Mouse (Mus musculus) forebrain, embryonic 11.5 days (tissue): ENCODE measurements at regions not wholly inside any gene's neighbourhood (a gene's known extent, or its start where the extent isn't known, plus 50 kb on each side); places are given as distances from the start of the nearest gene placed in this dataset.
A peak's percentile ranks its signal among the peaks of the same experiment; 100 is the strongest.

Experiments
- ATAC-seq: fragments of 200-750 bp; cut with Nextera tagmentation; replicated peaks from 2 replicates; pipeline ENCODE4 v1.8.0; 2017; ENCODE audit warnings: moderate TSS enrichment; ENCODE audit not compliant: low FRiP score
- DNase-seq: peaks from one replicate; pipeline ENCODE4 v3.0.0-alpha.2; 2017; ENCODE audit warnings: low spot score
- H3K27ac ChIP-seq: fragments of 300-500 bp; sonication (generic); 2 replicates; pipeline ENCODE4 v1.5.1; 2014; ENCODE audit warnings: low read depth, low read length
- H3K27me3 ChIP-seq: fragments of 300-500 bp; sonication (generic); 2 replicates; pipeline ENCODE4 v1.6.1; 2014; ENCODE audit warnings: mild to moderate bottlenecking, low read length, mixed read lengths; ENCODE audit not compliant: control insufficient read depth, insufficient read depth
- H3K36me3 ChIP-seq: fragments of 300-500 bp; sonication (generic); 2 replicates; pipeline ENCODE4 v1.6.1; 2014; ENCODE audit warnings: mild to moderate bottlenecking, low read length, moderate library complexity, mixed read lengths; ENCODE audit not compliant: control insufficient read depth, insufficient read depth
- H3K4me1 ChIP-seq: fragments of 300-500 bp; sonication (generic); replicated peaks from 2 replicates; pipeline ENCODE4 v1.6.1; 2014; ENCODE audit warnings: low read length, mixed read lengths; ENCODE audit not compliant: control insufficient read depth, insufficient read depth
- H3K4me2 ChIP-seq: fragments of 300-500 bp; sonication (generic); 2 replicates; pipeline ENCODE4 v1.6.1; 2014; ENCODE audit warnings: low read depth, mild to moderate bottlenecking, low read length, moderate library complexity, mixed read lengths; ENCODE audit not compliant: severe bottlenecking
- H3K4me3 ChIP-seq: fragments of 300-500 bp; sonication (generic); 2 replicates; pipeline ENCODE4 v1.5.1; 2014; ENCODE audit warnings: low read depth, low read length
- H3K9ac ChIP-seq: fragments of 300-500 bp; sonication (generic); 2 replicates; pipeline ENCODE4 v1.6.1; 2014; ENCODE audit warnings: low read length
- H3K9me3 ChIP-seq: fragments of 300-500 bp; sonication (generic); 2 replicates; pipeline ENCODE4 v1.6.1; 2016; ENCODE audit warnings: low read length, mixed read lengths; ENCODE audit not compliant: control insufficient read depth
- WGBS: fragments of 180-500 bp; shearing (Covaris S2); extraction: QIAGEN DNeasy Blood & Tissue Kit; methylation state at CpG from one replicate; pipeline ENCODE4 v1.1.7; 2014; 5-methylcytosine and 5-hydroxymethylcytosine counted together

DNA sequence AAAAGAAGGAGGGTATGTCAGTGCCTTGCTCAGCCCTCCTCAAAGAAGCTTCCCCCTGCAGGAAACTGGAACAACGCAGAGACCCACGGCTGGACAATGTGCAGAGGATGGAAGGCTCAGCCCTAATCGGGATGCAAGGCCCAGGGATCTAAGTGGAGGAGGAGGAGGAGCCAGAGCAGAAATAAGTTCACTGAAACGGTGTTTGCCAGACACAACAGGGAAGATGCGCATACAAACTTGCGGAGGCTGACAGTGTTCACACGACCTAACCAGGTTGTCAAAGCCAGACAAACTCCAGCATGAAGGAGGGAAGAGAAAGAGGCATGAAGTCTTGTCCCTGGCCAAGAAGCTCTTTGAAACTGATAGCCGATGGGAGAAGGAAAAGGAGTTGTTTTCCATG is 98.3 kb downstream of the Sall1 start:
- no peaks in the 10 kb centered on the region for H3K4me1 ChIP-seq
- H3K9ac ChIP-seq, result no peak overlapping the region
- H3K36me3 ChIP-seq, result no peaks in the 10 kb centered on the region
- no peak overlapping the region for H3K27ac ChIP-seq
- WGBS, result 70% methylated on average over 8 of the region's 8 CpGs
- H3K4me3 ChIP-seq, result no peak overlapping the region
- ATAC-seq, result no peak
- no peak for DNase-seq
- H3K4me2 ChIP-seq, result no peak overlapping the region
- H3K27me3 ChIP-seq, result no peaks in the 10 kb centered on the region
- H3K9me3 ChIP-seq, result no peaks in the 10 kb centered on the region

DNA sequence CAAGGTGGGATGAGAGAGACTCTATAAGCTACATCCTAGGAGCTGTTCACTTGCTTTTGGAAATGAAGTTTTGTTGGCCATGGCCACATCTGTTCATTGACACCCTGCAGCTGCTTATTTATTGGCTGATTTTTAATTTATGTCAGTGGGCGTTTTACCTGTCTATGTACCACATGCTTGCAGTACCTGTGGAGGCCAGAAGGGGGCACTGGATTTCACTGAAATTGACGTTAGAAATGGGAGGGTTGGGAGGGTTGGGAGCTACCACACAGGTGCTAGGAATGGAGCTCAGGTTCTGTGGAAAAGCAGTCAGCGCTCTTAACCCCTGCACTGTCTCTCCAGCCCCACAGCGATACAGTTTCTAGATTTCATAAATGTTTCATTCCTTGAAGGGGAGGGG is 99.9 kb downstream of the Sall1 start:
- no peak overlapping the region for H3K4me2 ChIP-seq
- peak; percentile 63 for DNase-seq

DNA sequence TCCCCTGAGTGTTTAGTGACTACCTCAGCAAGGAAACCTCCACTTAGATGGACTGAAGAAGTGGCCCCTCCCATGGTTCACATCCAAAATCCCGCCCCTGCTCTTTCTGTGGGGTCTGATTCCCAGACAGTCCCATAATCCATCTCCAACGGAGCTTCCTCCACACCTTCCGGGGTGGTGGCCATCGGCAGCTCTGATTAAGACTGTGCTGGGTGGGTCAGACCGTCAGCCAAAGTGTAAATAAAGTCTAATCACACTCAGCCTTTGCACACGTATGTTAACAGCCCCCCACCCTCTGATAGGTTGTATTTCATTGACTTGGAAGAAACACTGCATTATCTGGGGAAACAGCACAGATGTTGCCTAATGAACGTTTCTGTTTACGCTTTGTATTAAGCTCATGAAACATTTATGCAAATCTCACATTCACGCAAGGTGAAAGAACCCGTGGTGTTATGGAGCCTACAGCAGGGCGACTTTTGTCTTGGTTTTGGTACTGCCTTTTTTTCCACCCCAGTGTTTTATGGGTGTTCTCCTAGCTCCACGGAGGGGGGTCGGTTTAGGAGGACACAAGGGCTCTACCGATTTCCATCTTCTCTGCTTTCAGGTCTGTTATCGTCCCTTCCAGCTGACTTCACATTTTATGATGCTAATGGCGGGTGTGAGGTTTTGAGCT is 104.8 kb downstream of the Sall1 start:
- Histone ChIP-seq H3K36me3 (no peaks in the 10 kb centered on the region), H3K9me3 (no peaks in the 10 kb centered on the region), H3K27ac (no peak overlapping the region), H3K27me3 (no peaks in the 10 kb centered on the region), H3K9ac (no peak overlapping the region), H3K4me2 (no peak overlapping the region), H3K4me3 (no peak overlapping the region), H3K4me1 (peaks cover 4% of the 10 kb centered on the region; the same call in 1 of the 2 replicates)
- 63% methylated on average over 16 of the region's 16 CpGs for WGBS
- ATAC-seq (no peak), DNase-seq (no peak)

More for the DNA sequence above, 99.9 kb downstream of the Sall1 start:
- 53% methylated on average over 4 of the region's 4 CpGs for WGBS
- no peak overlapping the region for H3K27ac ChIP-seq
- no peak overlapping the region for H3K4me3 ChIP-seq
- H3K9me3 ChIP-seq, result no peaks in the 10 kb centered on the region
- H3K9ac ChIP-seq, result no peak overlapping the region
- no peak for ATAC-seq
- H3K4me1 ChIP-seq, result no peaks in the 10 kb centered on the region; the same call in 1 of the 2 replicates
- H3K27me3 ChIP-seq, result no peaks in the 10 kb centered on the region
- H3K36me3 ChIP-seq, result no peaks in the 10 kb centered on the region

GRCm38 (mm10) chr8:88934708-88935107 is 109.3 kb downstream of the Sall1 start:
- Histone ChIP-seq H3K4me2 (no peak overlapping the region), H3K4me3 (no peak overlapping the region), H3K9ac (no peak overlapping the region), H3K4me1 (peaks cover 4% of the 10 kb centered on the region; the same call in 1 of the 2 replicates), H3K27ac (no peak overlapping the region), H3K36me3 (no peaks in the 10 kb centered on the region), H3K9me3 (no peaks in the 10 kb centered on the region; the same call in 1 of the 2 replicates), H3K27me3 (no peaks in the 10 kb centered on the region)
- DNase-seq, result no peak
- ATAC-seq, result no peak
- WGBS, result 93% methylated on average over 5 of the region's 5 CpGs

DNA sequence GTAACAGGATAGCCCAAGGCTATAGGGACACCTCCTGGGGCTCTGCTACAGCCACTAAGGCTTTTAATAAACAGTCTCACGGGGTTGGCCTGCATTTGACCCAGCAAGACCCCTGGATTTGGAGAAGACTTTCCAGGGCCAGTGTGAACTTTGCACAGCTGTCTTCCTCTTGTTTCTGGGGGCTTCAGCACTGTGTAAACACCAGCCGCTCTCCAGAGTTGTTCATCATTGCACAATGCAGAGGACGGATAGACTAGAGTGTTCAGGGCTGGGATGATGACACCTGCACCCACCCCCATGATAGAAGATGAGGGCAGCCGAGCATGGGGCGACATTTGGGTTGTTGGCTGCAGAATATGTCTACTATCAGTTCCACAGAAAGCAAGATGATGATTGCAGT is 112.9 kb downstream of the Sall1 start:
- 84% methylated on average over 5 of the region's 5 CpGs for WGBS
- no peak for DNase-seq
- Histone ChIP-seq H3K4me3 (no peak overlapping the region), H3K27me3 (no peaks in the 10 kb centered on the region), H3K36me3 (no peaks in the 10 kb centered on the region), H3K9ac (no peak overlapping the region), H3K9me3 (no peaks in the 10 kb centered on the region; the same call in 1 of the 2 replicates), H3K4me1 (0 out of 2 replicates have a peak, but pooled peaks cover 2% of the 10 kb centered on the region), H3K27ac (no peak overlapping the region), H3K4me2 (no peak overlapping the region)
- no peak for ATAC-seq

- H3K36me3 ChIP-seq, result no peaks in the 10 kb centered on the region
- H3K9me3 ChIP-seq, result no peaks in the 10 kb centered on the region; the same call in 1 of the 2 replicates
- no peak for DNase-seq
- no peak overlapping the region for H3K4me3 ChIP-seq
- no peaks in the 10 kb centered on the region for H3K27me3 ChIP-seq
- no peak overlapping the region for H3K4me2 ChIP-seq
- no peak for ATAC-seq
- 58% methylated on average over 2 of the region's 2 CpGs for WGBS
- 0 out of 2 replicates have a peak, but pooled peaks cover 2% of the 10 kb centered on the region for H3K4me1 ChIP-seq
- H3K27ac ChIP-seq, result no peak overlapping the region
- H3K9ac ChIP-seq, result no peak overlapping the region
Observed at GRCm38 (mm10) chr8:88930370-88930769, 113.6 kb downstream of the Sall1 start.

- ATAC-seq (no peak), DNase-seq (no peak)
- Histone ChIP-seq H3K27ac (no peak overlapping the region), H3K4me3 (no peak overlapping the region), H3K27me3 (no peaks in the 10 kb centered on the region), H3K9ac (no peak overlapping the region), H3K4me2 (no peak overlapping the region), H3K4me1 (0 out of 2 replicates have a peak, but pooled peaks cover 2% of the 10 kb centered on the region), H3K9me3 (no peaks in the 10 kb centered on the region; the same call in 1 of the 2 replicates), H3K36me3 (no peaks in the 10 kb centered on the region)
- WGBS, result 56% methylated on average over 7 of the region's 7 CpGs
Observed at GRCm38 (mm10) chr8:88928675-88929377, 115.1 kb downstream of the Sall1 start.

GRCm38 (mm10) chr8:88922840-88923239 is 121.1 kb downstream of the Sall1 start:
- no peak overlapping the region for H3K9ac ChIP-seq
- H3K27me3 ChIP-seq, result no peaks in the 10 kb centered on the region
- 79% methylated on average over 7 of the region's 7 CpGs for WGBS
- H3K4me2 ChIP-seq, result no peak overlapping the region
- no peaks in the 10 kb centered on the region for H3K9me3 ChIP-seq
- no peaks in the 10 kb centered on the region for H3K4me1 ChIP-seq
- DNase-seq (no peak), ATAC-seq (no peak)
- H3K27ac ChIP-seq, result no peak overlapping the region
- no peak overlapping the region for H3K4me3 ChIP-seq
- H3K36me3 ChIP-seq, result no peaks in the 10 kb centered on the region
